Mouse (Mus musculus) Patski (cell line): ENCODE measurements around the gene Bmper. TPM values are rescaled to one million over a fixed set of nuclear protein-coding genes. Genes with fewer than 3 reads are reported as not detected.

ENCODE experiments used
- ATAC-seq: fragments of 100-300 bp; one replicate; pipeline ENCODE4 v1.8.0; 2021
- CTCF ChIA-PET: fragments of 350-600 bp; sonication (Branson Sonifier 250); formaldehyde crosslinking; loops from one replicate; lab custom pipeline; 2022; ENCODE audit warnings: inconsistent platforms; lab: Charles Lee
- POLR2A ChIA-PET: fragments of 350-600 bp; sonication (Branson Sonifier 250); formaldehyde crosslinking; loops from one replicate; lab custom pipeline; 2022; ENCODE audit warnings: antibody characterized with exemption, inconsistent platforms; lab: Charles Lee
- DNase-seq: peaks from one replicate; pipeline ENCODE4 v3.0.0-alpha.2; 2011; ENCODE audit warnings: low read depth, low spot score
- H3K27me3 ChIP-seq: fragments of 371-371 bp; one replicate; pipeline ENCODE4 v1.5.1; 2021
- CTCF ChIP-seq: fragments of 100-300 bp; IDR thresholded peaks from one replicate; pipeline ENCODE4 v1.5.1; 2021
- in situ Hi-C: fragments of 300-500 bp; cut with MboI; formaldehyde crosslinking; loops from 3 replicates; pipeline ENCODE4 v1.11.1; 2018; ENCODE audit warnings: low pct_unique_long_range_greater_than_20kb, mixed read lengths
- polyA plus RNA-seq: library from polyadenylated mRNA; unstranded; gene quantifications from one replicate; pipeline ENCODE4 v1.2.3, GENCODE M21; 2021

The Bmper gene
- polyA plus RNA-seq, 1 experiment from 2014 or later, result 1.4 TPM

- ChIA-PET CTCF (interaction anchor here (2.7 kb wide), 1 partner anchor 8 kb away, joined by 7 read pairs; no protein-coding TSS in a partner anchor), POLR2A (no interaction called here)
- TF ChIP-seq CTCF, result no peak
- DNase-seq (no peak), ATAC-seq (no peak)
- in situ Hi-C loops, result loop anchor here (25.0 kb wide), 1 partner anchor 1258 kb away; the partner anchor contains the start of gene Dpy19l1
- no peaks in the 10 kb centered on the region for H3K27me3 ChIP-seq
Observed at GRCm38 (mm10) chr9:23254237-23255214, 31.6 kb downstream of the Bmper start.

GRCm38 (mm10) chr9:23255841-23256240, 33.0 kb downstream of the Bmper start:
- POLR2A ChIA-PET, result no interaction called here
- CTCF ChIA-PET, result interaction anchor here (2.7 kb wide), 1 partner anchor 9 kb away, joined by 7 read pairs; no protein-coding TSS in a partner anchor
- in situ Hi-C loops, result loop anchor here (25.0 kb wide), 1 partner anchor 1256 kb away; the partner anchor contains the start of gene Dpy19l1
- ATAC-seq, result no peak
- no peak for TF ChIP-seq CTCF
- no peak for DNase-seq
- H3K27me3 ChIP-seq, result no peaks in the 10 kb centered on the region

DNA sequence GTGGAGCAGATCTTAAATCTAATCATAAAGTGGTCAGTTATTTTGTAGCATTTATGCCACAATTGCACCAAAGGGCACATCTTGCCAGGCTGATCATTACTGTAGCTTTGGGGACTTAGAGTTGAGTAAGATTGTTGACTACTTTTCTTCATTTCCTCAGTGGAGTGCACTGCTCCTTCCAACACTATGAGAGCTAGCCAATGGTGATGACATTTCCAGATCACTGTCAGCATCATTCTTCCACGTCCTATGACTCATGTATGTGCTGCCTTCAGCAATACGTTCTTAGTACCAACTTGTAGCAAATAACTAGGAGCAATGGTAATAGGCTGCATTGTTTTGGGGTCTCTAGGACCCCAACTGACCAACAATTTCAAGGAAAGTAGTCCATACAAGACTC, 33.7 kb downstream of the Bmper start:
- in situ Hi-C loops, result loop anchor here (25.0 kb wide), 1 partner anchor 1256 kb away; the partner anchor contains the start of gene Dpy19l1
- no peaks in the 10 kb centered on the region for H3K27me3 ChIP-seq
- TF ChIP-seq CTCF, result no peak
- ChIA-PET POLR2A (no interaction called here), CTCF (interaction anchor here (2.7 kb wide), 1 partner anchor 10 kb away, joined by 7 read pairs; no protein-coding TSS in a partner anchor)
- DNase-seq (no peak), ATAC-seq (peak; percentile 17)

GRCm38 (mm10) chr9:23261834-23262233, 39.0 kb downstream of the Bmper start:
- POLR2A ChIA-PET, result no interaction called here

DNA sequence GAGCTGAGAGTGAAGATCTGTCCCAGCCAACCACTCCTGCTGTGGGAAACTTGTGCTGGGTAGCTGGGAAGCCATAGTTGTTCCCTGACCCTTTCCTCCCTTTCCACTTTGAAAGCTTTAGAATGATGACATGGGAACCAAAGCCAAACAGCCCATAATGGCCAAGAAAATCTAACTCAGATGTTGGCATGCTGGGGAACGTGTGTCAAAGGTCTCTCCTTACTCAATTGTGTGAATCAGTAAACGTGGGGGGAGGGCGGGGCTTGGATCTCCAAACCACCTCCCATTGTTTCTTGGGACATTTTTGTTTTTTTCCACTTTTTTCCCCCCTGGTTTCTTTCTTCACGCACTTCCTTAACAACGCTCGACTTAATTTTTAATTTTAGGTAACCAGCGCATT, 40.0 kb downstream of the Bmper start:
- no peaks in the 10 kb centered on the region for H3K27me3 ChIP-seq
- no peak for ATAC-seq
- no peak for TF ChIP-seq CTCF
- ChIA-PET CTCF (interaction anchor here (1.2 kb wide), 1 partner anchor 12 kb away, joined by 5 read pairs; no protein-coding TSS in a partner anchor), POLR2A (interaction anchor here (0.8 kb wide), 1 partner anchor 1113 kb away, joined by 3 read pairs; no protein-coding TSS in a partner anchor)
- no peak for DNase-seq
- in situ Hi-C loops, result loop anchor here (25.0 kb wide), 1 partner anchor 1249 kb away; the partner anchor contains the start of gene Dpy19l1

More at GRCm38 (mm10) chr9:23261834-23262233, 39.0 kb downstream of the Bmper start:
- in situ Hi-C loops, result loop anchor here (25.0 kb wide), 1 partner anchor 1250 kb away; the partner anchor contains the start of gene Dpy19l1
- DNase-seq (no peak), ATAC-seq (no peak)
- TF ChIP-seq CTCF, result no peak
- CTCF ChIA-PET, result no interaction called here
- H3K27me3 ChIP-seq, result no peaks in the 10 kb centered on the region

DNA sequence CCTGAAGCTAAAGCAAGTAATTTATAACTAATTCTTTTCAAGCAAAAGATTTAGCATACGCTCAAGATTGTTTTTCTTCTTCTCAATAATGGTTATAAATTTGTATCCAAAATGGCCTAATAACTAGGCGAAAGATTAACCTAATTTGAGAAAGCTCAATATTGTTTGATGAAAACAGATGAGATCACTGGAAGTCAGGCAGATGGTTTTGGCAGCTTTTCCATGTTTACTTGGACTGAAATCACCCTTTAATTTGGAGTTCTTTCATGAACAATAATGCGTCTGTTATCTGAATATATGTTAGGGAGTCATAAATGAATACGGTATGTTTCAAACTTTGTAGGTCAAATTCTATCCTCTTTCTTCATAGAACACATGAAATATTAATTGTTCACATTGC, 41.6 kb downstream of the Bmper start:
- no peak for ATAC-seq
- no peak for TF ChIP-seq CTCF
- H3K27me3 ChIP-seq, result no peaks in the 10 kb centered on the region
- in situ Hi-C loops, result loop anchor here (25.0 kb wide), 1 partner anchor 1248 kb away; the partner anchor contains the start of gene Dpy19l1
- no peak for DNase-seq
- ChIA-PET POLR2A (no interaction called here), CTCF (interaction anchor here (0.6 kb wide), 1 partner anchor 34 kb away, joined by 3 read pairs; no protein-coding TSS in a partner anchor)

GRCm38 (mm10) chr9:23268609-23269008, 45.7 kb downstream of the Bmper start:
- no peaks in the 10 kb centered on the region for H3K27me3 ChIP-seq
- in situ Hi-C loops, result loop anchor here (25.0 kb wide), 1 partner anchor 1244 kb away; the partner anchor contains the start of gene Dpy19l1
- ChIA-PET POLR2A (interaction anchor here (0.6 kb wide), 1 partner anchor 64 kb away, joined by 4 read pairs; no protein-coding TSS in a partner anchor), CTCF (interaction anchor here (0.9 kb wide), 1 partner anchor 31 kb away, joined by 3 read pairs; no protein-coding TSS in a partner anchor)
- DNase-seq (peak; percentile 13), ATAC-seq (peak; percentile 69)
- no peak for TF ChIP-seq CTCF

GRCm38 (mm10) chr9:23269087-23269486, 46.2 kb downstream of the Bmper start:
- no peak for DNase-seq
- ATAC-seq, result no peak
- ChIA-PET CTCF (interaction anchor here (0.9 kb wide), 1 partner anchor 30 kb away, joined by 3 read pairs; no protein-coding TSS in a partner anchor), POLR2A (interaction anchor here (0.6 kb wide), 1 partner anchor 64 kb away, joined by 4 read pairs; no protein-coding TSS in a partner anchor)
- TF ChIP-seq CTCF, result no peak
- in situ Hi-C loops, result loop anchor here (25.0 kb wide), 1 partner anchor 1243 kb away; the partner anchor contains the start of gene Dpy19l1
- H3K27me3 ChIP-seq, result no peaks in the 10 kb centered on the region

GRCm38 (mm10) chr9:23276244-23276643, 53.4 kb downstream of the Bmper start:
- ChIA-PET CTCF (interaction anchor here (1.3 to 1.4 kb wide), 3 partner anchors 9 to 31 kb away, joined by 3 to 4 read pairs (median 3); no protein-coding TSS in a partner anchor), POLR2A (no interaction called here)
- no peaks in the 10 kb centered on the region for H3K27me3 ChIP-seq
- no peak for DNase-seq
- in situ Hi-C loops, result no loop called here
- no peak for ATAC-seq
- TF ChIP-seq CTCF, result no peak
